Mouse (Mus musculus) thymus, adult 2 months (tissue): ENCODE results near the gene Fam227b. TPM values are rescaled to one million over a fixed set of nuclear protein-coding genes. Genes with fewer than 3 reads are reported as not detected.

Source experiments
- DNase-seq: peaks from one replicate; pipeline ENCODE4 v3.0.0; 2021
- H3K27ac ChIP-seq: fragments of 200-500 bp; 2 replicates; pipeline ENCODE4 v1.5.1; 2012; ENCODE audit warnings: low read length, control low read depth; ENCODE audit not compliant: control insufficient read depth, insufficient read depth
- H3K27me3 ChIP-seq: fragments of 200-500 bp; 2 replicates; pipeline ENCODE4 v1.6.1; 2012; ENCODE audit warnings: mild to moderate bottlenecking, low read length, moderate library complexity, mixed read lengths; ENCODE audit not compliant: control insufficient read depth, insufficient read depth
- H3K36me3 ChIP-seq: fragments of 200-500 bp; 2 replicates; pipeline ENCODE4 v1.6.1; 2012; ENCODE audit warnings: mild to moderate bottlenecking, low read length, moderate library complexity; ENCODE audit not compliant: control insufficient read depth, insufficient read depth
- H3K4me1 ChIP-seq: fragments of 200-500 bp; replicated peaks from 2 replicates; pipeline ENCODE4 v1.6.1; 2012; ENCODE audit warnings: low read length; ENCODE audit not compliant: control insufficient read depth, insufficient read depth
- H3K4me3 ChIP-seq: fragments of 200-500 bp; 2 replicates; pipeline ENCODE4 v1.5.1; 2012; ENCODE audit warnings: mild to moderate bottlenecking, low read length, control low read depth, moderate library complexity; ENCODE audit not compliant: control insufficient read depth, insufficient read depth
- CTCF ChIP-seq: fragments of 200-500 bp; IDR thresholded peaks from 2 replicates; pipeline ENCODE4 v1.5.1; 2012; ENCODE audit warnings: mild to moderate bottlenecking, control low read depth, low read length, moderate library complexity, borderline replicate concordance; ENCODE audit not compliant: control insufficient read depth, poor library complexity, insufficient read depth; ENCODE audit errors: extremely low read depth
- POLR2A ChIP-seq: fragments of 200-500 bp; IDR thresholded peaks from 2 replicates; pipeline ENCODE4 v1.6.1; 2012; ENCODE audit warnings: mild to moderate bottlenecking, low read length, control low read depth, moderate library complexity; ENCODE audit not compliant: control insufficient read depth, poor library complexity, insufficient read depth; ENCODE audit errors: extremely low read depth
- WGBS: fragments of 180-500 bp; shearing (Covaris S2); methylation state at CpG from one replicate; pipeline ENCODE4 v1.1.7; 2018; 5-methylcytosine and 5-hydroxymethylcytosine counted together
- polyA plus RNA-seq: library from polyadenylated mRNA; depleted of rRNA; stranded (reverse); fragments of >200 nt; gene quantifications from 2 replicates; pipeline ENCODE4 v1.2.3, GENCODE M21; 2012

The Fam227b gene
- polyA plus RNA-seq, 1 experiment = not detected

- 84% methylated on average over 8 of the region's 8 CpGs for WGBS
- no peak for DNase-seq
Measured at GRCm38 (mm10) chr2:126086187-126086586, 65.6 kb downstream of the Fam227b start.

GRCm38 (mm10) chr2:126084326-126084725, 67.5 kb downstream of the Fam227b start:
- no peak overlapping the region for H3K27ac ChIP-seq
- H3K4me1 ChIP-seq = no peaks in the 10 kb centered on the region
- 91% methylated on average over 3 of the region's 3 CpGs for WGBS
- TF ChIP-seq POLR2A = no peak
- H3K36me3 ChIP-seq = no peaks in the 10 kb centered on the region
- DNase-seq = no peak
- H3K27me3 ChIP-seq = no peaks in the 10 kb centered on the region
- no peak overlapping the region for H3K4me3 ChIP-seq

More at GRCm38 (mm10) chr2:126086187-126086586, 65.6 kb downstream of the Fam227b start:
- H3K4me3 ChIP-seq = no peak overlapping the region
- no peaks in the 10 kb centered on the region for H3K36me3 ChIP-seq
- H3K27ac ChIP-seq = no peak overlapping the region
- H3K27me3 ChIP-seq = no peaks in the 10 kb centered on the region
- no peaks in the 10 kb centered on the region for H3K4me1 ChIP-seq
- no peak for TF ChIP-seq POLR2A
- no peak for TF ChIP-seq CTCF

GRCm38 (mm10) chr2:126079086-126079485, 72.7 kb downstream of the Fam227b start:
- no peak for TF ChIP-seq CTCF
- no peak for TF ChIP-seq POLR2A
- no peak overlapping the region for H3K4me3 ChIP-seq
- no peak overlapping the region for H3K27ac ChIP-seq
- H3K4me1 ChIP-seq = no peaks in the 10 kb centered on the region
- H3K36me3 ChIP-seq = no peaks in the 10 kb centered on the region
- H3K27me3 ChIP-seq = no peaks in the 10 kb centered on the region
- no peak for DNase-seq
- 47% methylated on average over 2 of the region's 2 CpGs for WGBS

GRCm38 (mm10) chr2:126076506-126076905, 75.3 kb downstream of the Fam227b start:
- TF ChIP-seq POLR2A (no peak), CTCF (no peak)
- no peak for DNase-seq
- WGBS = 96% methylated on average over 6 of the region's 6 CpGs
- H3K4me1 ChIP-seq = no peaks in the 10 kb centered on the region
- no peak overlapping the region for H3K4me3 ChIP-seq
- no peaks in the 10 kb centered on the region for H3K36me3 ChIP-seq
- no peak overlapping the region for H3K27ac ChIP-seq
- no peaks in the 10 kb centered on the region for H3K27me3 ChIP-seq

GRCm38 (mm10) chr2:126073744-126074143, 78.1 kb downstream of the Fam227b start:
- DNase-seq = no peak
- Histone ChIP-seq H3K4me1 (no peaks in the 10 kb centered on the region), H3K27me3 (no peaks in the 10 kb centered on the region), H3K27ac (no peak overlapping the region), H3K36me3 (no peaks in the 10 kb centered on the region), H3K4me3 (no peak overlapping the region)
- WGBS = 64% methylated on average over 4 of the region's 4 CpGs
- TF ChIP-seq POLR2A = no peak
- TF ChIP-seq CTCF = no peak

- TF ChIP-seq POLR2A (no peak), CTCF (no peak)
- DNase-seq = no peak
- no peak overlapping the region for H3K27ac ChIP-seq
- no peaks in the 10 kb centered on the region for H3K36me3 ChIP-seq
- H3K4me1 ChIP-seq = no peaks in the 10 kb centered on the region
- H3K4me3 ChIP-seq = no peak overlapping the region
- 89% methylated on average over 1 of the region's 1 CpGs for WGBS
- H3K27me3 ChIP-seq = no peaks in the 10 kb centered on the region
Measured at GRCm38 (mm10) chr2:126069740-126070139, 82.1 kb downstream of the Fam227b start.

- TF ChIP-seq POLR2A (no peak), CTCF (no peak)
- Histone ChIP-seq H3K4me3 (no peak overlapping the region), H3K4me1 (no peaks in the 10 kb centered on the region), H3K27ac (no peak overlapping the region), H3K36me3 (no peaks in the 10 kb centered on the region), H3K27me3 (no peaks in the 10 kb centered on the region)
- no peak for DNase-seq
- 89% methylated on average over 3 of the region's 3 CpGs for WGBS
Measured at GRCm38 (mm10) chr2:126065303-126065856, 86.4 kb downstream of the Fam227b start.
